Mouse (Mus musculus) left cerebral cortex, adult 8-10 months (tissue): ENCODE measurements around the gene Dusp28. TPM values are rescaled to one million over a fixed set of nuclear protein-coding genes. Genes with fewer than 3 reads are reported as not detected.

Experiments used
- DNase-seq, 2 experiments: peaks; one replicate each; pipeline ENCODE4 v3.0.0; 2022; ENCODE audit warnings: low spot score in 2 of 2
- total RNA-seq, 4 experiments: library from RNA; stranded (reverse); gene quantifications; 2 replicates each; pipeline ENCODE4 v1.2.4; 2022

The Dusp28 gene
- 10 to 100 TPM; 17.0 to 17.7 (median 17.2) TPM for total RNA-seq

- peak; percentile 64 to 87 for DNase-seq
Measured at GRCm38 (mm10) chr1:92906779-92907631, at the start of gene Dusp28. TSS of gene Dusp28 (plus strand) at chr1:92906981.

GRCm38 (mm10) chr1:92861503-92861902 lies 45.3 kb upstream of the Dusp28 start:
- no peak for DNase-seq

GRCm38 (mm10) chr1:92863268-92863667 lies 43.5 kb upstream of the Dusp28 start:
- DNase-seq: no peak

- DNase-seq: no peak
Measured at GRCm38 (mm10) chr1:92866170-92866569, 40.6 kb upstream of the Dusp28 start.

DNA sequence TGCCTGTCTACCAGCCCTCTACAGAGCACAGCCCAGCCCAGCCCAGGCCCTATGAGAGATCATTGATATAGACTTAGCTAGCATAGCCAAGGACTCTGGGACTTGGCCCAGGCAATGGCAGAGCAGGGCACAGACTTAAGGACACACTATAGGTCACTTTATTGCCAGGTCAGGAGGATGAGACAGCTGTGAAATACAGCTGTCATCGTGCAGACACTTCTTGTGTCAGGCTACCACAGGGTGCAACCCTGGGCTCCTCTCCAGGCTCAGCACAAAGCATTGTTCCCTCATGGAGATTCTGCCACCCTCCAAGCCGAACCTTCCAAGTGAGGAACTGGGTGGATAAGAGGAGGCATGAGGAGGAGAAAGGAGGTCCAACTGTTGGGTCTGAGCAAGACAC lies 36.8 kb upstream of the Dusp28 start:
- DNase-seq: no peak

- DNase-seq: no peak
Measured at GRCm38 (mm10) chr1:92872666-92873065, 34.1 kb upstream of the Dusp28 start.

DNA sequence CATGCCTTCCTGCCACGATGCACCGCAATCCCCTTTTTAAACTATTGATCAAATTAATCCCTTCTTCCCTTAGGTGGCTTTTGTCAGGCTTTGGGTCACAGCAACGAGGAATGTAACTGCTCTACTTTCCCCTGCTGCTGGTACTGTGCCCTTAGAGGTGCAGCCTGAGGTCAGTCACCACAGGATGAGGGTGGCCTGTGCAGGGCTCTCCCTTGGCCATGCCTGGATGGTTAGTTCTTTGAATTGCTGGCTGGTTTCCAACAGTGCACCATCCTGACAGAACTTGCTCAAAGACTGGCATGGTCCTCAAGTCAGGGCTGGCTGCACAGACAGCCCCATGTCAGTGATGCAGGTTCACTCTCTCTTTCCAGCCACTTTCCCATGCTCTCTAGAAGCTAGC lies 32.8 kb upstream of the Dusp28 start:
- DNase-seq: no peak

DNA sequence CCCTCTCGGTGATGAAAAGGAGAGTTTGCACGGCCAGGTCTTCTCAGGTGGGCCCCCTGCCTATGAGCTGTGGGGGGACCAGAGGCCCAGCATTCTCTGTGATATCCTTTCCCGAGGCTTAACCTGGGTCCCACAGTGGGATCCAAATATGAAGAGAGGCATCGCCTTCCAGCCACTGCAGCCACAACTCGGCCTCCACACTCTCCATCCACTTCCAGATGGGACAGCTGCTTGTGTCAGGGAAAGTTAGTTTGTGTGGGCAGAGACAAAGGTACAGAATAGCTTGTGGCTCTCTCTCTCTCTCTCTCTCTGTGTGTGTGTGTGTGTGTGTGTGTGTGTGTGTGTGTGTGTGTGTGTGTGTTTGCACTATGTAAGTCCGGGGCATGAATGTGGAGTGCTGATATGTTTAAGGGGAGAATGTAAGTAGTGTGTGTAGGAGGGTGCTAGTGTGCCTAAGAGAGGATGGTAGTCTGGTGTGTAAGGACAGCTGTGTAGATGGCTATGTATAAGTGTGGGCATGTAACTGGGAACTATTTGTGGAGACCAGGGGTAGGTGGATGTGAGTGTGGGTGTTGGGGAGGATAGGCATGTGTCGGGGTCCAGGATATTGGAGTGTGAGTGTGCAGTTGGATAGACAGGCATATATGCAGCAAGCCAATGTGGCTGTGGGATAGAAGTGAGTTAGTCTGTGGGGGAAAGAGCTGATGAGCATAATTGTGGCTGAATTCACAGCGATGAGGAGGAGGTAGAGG lies 31.2 kb upstream of the Dusp28 start:
- DNase-seq: peak in 1 of 2 experiments; percentile 70

DNA sequence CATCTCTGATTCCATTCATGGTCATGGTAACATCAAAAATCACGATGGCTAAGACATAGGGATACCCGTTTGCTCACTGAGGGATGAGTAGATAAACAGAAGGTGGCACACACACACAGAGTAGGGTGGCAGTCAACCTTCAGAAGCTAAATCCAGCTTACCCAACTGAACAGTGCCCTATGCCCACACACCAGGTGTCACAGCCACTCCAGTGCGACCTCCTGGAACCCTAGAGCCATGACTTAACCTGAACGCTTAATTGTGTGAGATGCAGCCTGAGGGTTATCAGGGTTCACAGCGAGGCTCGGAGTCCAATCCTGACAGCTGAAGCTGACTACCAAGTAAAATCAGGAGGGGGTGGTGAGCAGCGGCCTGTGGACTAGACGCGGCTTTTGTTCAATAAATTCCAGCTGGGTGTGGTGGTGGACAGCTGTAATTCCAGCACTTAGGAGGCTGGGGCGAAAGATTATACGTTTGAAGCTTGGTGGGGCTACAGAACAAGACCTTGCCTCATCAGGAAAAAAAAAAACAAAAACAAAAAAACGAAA lies 29.3 kb upstream of the Dusp28 start:
- DNase-seq: no peak

GRCm38 (mm10) chr1:92878066-92878741 lies 28.6 kb upstream of the Dusp28 start:
- no peak for DNase-seq

DNA sequence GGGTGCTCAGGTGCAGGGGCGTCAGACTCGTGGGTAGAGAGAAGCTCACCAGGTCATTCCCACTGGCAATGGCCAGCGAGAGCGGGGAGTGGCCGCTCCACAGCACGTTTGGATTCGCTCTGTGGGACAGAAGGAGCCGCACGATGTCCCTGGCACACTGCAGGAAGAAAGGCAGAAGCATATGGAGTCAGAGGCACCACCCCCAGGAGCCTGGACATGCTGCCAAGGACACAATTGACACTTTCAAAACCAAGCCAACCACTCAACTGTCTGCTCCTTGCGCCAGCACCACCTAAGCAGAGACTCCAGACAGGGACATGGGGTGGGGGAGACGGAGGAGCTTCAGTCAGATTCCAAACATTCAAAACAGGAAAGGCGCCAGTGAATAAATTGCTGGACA lies 27.5 kb upstream of the Dusp28 start:
- peak in 1 of 2 experiments; percentile 76 for DNase-seq

GRCm38 (mm10) chr1:92880101-92880500 lies 26.7 kb upstream of the Dusp28 start:
- no peak for DNase-seq

GRCm38 (mm10) chr1:92881982-92882381 lies 24.8 kb upstream of the Dusp28 start:
- no peak for DNase-seq

DNA sequence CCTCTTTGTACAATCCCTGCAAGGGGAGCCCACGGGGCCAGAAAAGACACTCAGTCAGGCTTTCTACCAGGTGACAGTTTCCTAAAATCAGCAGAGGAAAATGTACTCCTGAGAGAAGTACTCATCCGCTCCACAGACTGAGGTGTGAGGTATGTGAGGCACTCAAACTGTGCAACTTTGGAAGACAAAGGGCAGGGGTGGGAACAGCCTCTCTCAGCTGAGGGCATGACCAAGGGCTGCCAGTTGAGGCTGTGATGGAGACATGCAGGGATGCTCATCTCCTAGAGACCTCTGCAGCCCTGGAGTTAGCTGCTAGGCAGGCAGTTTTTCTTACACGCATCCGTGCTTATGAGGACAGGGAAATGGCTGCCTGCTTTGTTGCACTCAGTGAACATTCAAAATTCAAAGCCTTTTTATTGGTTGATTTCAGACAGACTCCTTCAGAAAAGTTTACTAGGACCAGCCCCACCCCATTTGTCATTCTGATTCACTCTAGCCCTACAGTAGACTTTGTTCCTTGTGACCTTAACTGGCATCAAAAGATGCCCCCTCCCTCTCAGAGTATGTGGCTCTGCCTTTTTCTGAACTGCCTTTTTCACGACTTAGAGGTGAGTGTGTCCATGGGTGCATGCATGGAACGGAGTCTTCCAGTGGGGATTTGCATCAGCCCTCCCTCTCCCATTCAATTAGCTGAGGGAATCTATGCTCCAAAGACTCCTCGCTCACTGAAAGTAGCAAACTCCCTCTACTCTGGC lies 17.7 kb upstream of the Dusp28 start:
- DNase-seq: no peak

GRCm38 (mm10) chr1:92892791-92893190 lies 14.0 kb upstream of the Dusp28 start:
- DNase-seq: no peak

- no peak for DNase-seq
Measured at GRCm38 (mm10) chr1:92893896-92894295, 12.9 kb upstream of the Dusp28 start.

DNA sequence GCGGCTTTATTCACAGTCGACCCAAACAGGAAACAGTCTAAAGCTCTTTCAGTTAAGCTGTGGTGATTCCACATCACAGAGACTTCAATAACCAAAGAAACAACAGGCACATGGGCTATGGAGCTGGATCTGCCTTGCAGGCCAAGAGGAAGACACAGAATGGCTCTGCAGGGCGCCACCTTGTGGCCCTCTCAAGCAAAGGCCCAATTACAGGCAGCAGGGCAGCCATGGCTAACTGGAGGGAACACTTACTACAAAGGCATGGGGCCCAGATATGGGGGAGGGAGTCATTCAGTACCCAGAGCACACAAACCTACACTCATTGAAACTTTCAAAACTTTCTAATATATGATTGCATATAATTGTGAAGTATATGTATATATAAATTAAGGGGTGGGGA lies 11.7 kb upstream of the Dusp28 start:
- peak; percentile 60 to 64 for DNase-seq

DNA sequence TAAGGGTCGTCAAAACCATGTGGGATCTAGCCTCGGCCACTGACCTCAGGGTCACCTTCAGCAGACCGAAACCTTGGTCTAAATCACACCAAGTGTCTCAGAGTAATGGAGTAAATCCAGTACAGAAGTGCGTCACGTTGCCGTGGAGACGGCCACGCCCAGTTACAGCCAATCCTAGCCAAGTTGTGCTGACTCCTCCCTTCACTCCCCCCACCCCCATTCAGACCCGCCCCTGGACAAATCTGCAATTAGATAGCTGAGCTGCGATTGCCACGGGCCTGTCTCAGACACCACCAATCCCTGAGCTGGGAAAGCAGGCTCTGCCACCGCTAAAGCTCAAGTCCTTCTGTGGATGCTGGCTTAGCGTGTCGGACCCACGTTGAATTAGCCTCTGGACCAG lies 4.0 kb upstream of the Dusp28 start, which contains the start of gene Ankmy1:
Gene Ankmy1 (minus strand): TSS at position 121 of the 400 bp plus-strand sequence.
- DNase-seq: peak in 1 of 2 experiments; percentile 67

DNA sequence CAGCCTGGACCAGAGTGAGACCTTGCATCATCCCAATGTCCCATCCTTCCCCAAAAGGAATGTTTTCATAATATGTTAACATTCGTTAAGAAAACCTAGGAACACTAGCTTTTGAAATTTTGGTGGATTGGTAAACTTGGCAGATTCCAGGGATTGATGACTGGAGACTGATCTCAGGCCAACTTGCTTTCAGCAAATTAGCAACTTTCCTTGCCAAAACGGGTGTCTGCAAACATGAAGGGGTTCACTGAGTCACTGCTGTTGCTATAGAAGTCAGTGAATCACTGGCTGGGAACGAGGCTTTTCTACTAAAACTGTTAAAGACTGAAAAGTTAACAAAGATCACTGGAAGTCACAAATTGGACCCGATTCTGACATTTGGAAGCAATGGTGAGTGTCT lies 3.2 kb upstream of the Dusp28 start:
- no peak for DNase-seq

DNA sequence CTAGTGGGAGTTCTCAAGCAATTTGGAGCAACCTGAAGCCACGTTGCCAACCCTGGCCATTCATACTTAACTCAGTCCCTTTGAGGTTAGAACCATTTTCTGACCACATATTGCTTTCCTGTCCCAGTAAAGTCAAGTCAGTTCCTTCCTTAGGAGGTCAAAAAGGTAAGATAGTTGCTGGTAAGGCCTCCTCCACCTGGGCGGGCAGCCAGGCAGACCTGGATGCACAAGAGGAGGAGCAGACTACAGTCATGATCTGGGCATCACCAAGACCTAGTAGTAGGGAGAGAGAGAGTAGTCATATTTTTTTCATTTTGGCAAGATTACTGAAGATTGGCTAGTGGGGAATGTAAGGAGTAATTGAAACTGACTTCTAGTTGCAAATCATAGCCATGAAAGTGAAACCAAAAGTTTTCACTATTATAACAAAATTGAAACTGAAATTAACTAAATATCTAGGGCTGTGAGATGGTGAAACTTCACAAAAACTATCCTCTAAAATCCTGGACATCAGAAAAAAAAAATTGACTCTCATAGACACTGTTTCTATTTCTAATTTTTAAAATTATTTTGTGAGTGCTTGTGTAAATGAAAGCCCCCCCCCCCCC lies 974 bp upstream of the Dusp28 start:
- no peak for DNase-seq
